Mouse (Mus musculus) CH12.LX (cell line): ENCODE measurements around the gene Aggf1. TPM values are rescaled to one million over a fixed set of nuclear protein-coding genes. Genes with fewer than 3 reads are reported as not detected.

Source experiments
- DNase-seq: peaks from one replicate; pipeline ENCODE4 v3.0.0-alpha.2; 2013; ENCODE audit errors: extremely low read depth
- H3K27ac ChIP-seq: 2 replicates; pipeline ENCODE4 v1.5.1; 2012; ENCODE audit warnings: low read depth, mild to moderate bottlenecking, control low read depth, moderate library complexity; ENCODE audit not compliant: insufficient read depth
- H3K27me3 ChIP-seq: replicated peaks from 2 replicates; pipeline ENCODE3; 2012; ENCODE audit warnings: inconsistent platforms
- H3K36me3 ChIP-seq, 2 experiments: replicated peaks in 1 of 2; 2 replicates each; pipeline versions ENCODE3 to v1.6.1; 2012; ENCODE audit warnings: inconsistent platforms in 1 of 2, low read length in 1 of 2, mild to moderate bottlenecking in 1 of 2, mixed read lengths in 1 of 2, moderate library complexity in 1 of 2; ENCODE audit not compliant: control insufficient read depth in 1 of 2, insufficient read depth in 1 of 2
- H3K4me1 ChIP-seq, 2 experiments: 2 replicates each; pipeline ENCODE4 v1.6.1; 2012; ENCODE audit warnings: inconsistent platforms in 1 of 2, moderate library complexity in 1 of 2; ENCODE audit not compliant: insufficient read depth in 2 of 2, control insufficient read depth in 1 of 2
- H3K4me2 ChIP-seq: 2 replicates; pipeline ENCODE4 v1.6.1; 2012; ENCODE audit warnings: low read depth, mild to moderate bottlenecking, control low read depth; ENCODE audit not compliant: poor library complexity, insufficient read depth, severe bottlenecking
- H3K4me3 ChIP-seq, 3 experiments: fragments of 150-350 bp in 1 of 3; sonication (generic) in 1 of 3; replicated peaks in 1 of 3; 2 replicates each; pipeline versions ENCODE3 to v1.5.1; 2011 to 2012; ENCODE audit warnings: low read depth in 2 of 3, low read length in 2 of 3, mild to moderate bottlenecking in 2 of 3, moderate library complexity in 2 of 3, control low read depth in 1 of 3, improper control_type of control experiment in 1 of 3, inconsistent platforms in 1 of 3, mixed read lengths in 1 of 3; ENCODE audit not compliant: poor library complexity in 1 of 3
- H3K79me2 ChIP-seq: replicated peaks from 2 replicates; pipeline ENCODE4 v1.6.1; 2012; ENCODE audit warnings: mild to moderate bottlenecking, moderate library complexity; ENCODE audit not compliant: control insufficient read depth, poor library complexity, insufficient read depth, severe bottlenecking; ENCODE audit errors: extremely low read depth
- H3K9ac ChIP-seq: 2 replicates; pipeline ENCODE4 v1.6.1; 2012; ENCODE audit warnings: low read depth, mild to moderate bottlenecking, control low read depth, moderate library complexity; ENCODE audit not compliant: insufficient read depth
- H3K9me3 ChIP-seq: replicated peaks from 2 replicates; pipeline ENCODE3; 2012; ENCODE audit warnings: low read length, inconsistent platforms, mixed read lengths
- BHLHE40 ChIP-seq: IDR thresholded peaks from 2 replicates; pipeline ENCODE4 v1.6.1; 2011; ENCODE audit warnings: mild to moderate bottlenecking, low read depth, low read length, improper control_type of control experiment
- CHD1 ChIP-seq: IDR thresholded peaks from 2 replicates; pipeline ENCODE4 v1.6.1; 2012; ENCODE audit warnings: low read depth, low read length, improper control_type of control experiment, inconsistent platforms
- CHD2 ChIP-seq: IDR thresholded peaks from 2 replicates; pipeline ENCODE4 v1.6.1; 2011; ENCODE audit warnings: low read length, improper control_type of control experiment
- CTCF ChIP-seq, 2 experiments: IDR thresholded peaks in 1 of 2; conservative IDR thresholded peaks in 1 of 2; 2 replicates each; pipeline ENCODE4 v1.5.1; 2011 to 2012; ENCODE audit warnings: low read depth in 2 of 2, low read length in 2 of 2, improper control_type of control experiment in 1 of 2, inconsistent platforms in 1 of 2, mild to moderate bottlenecking in 1 of 2, moderate library complexity in 1 of 2
- E2F4 ChIP-seq: IDR thresholded peaks from 2 replicates; pipeline ENCODE4 v1.6.1; 2011; ENCODE audit warnings: low read depth, low read length, improper control_type of control experiment; ENCODE audit not compliant: insufficient replicate concordance
- ELF1 ChIP-seq: IDR thresholded peaks from 2 replicates; pipeline ENCODE4 v1.6.1; 2014; ENCODE audit warnings: low read depth, mild to moderate bottlenecking, inconsistent platforms, low read length, improper control_type of control experiment
- EP300 ChIP-seq: IDR thresholded peaks from 2 replicates; pipeline ENCODE4 v1.6.1; 2011; ENCODE audit warnings: low read length, improper control_type of control experiment
- ETS1 ChIP-seq: conservative IDR thresholded peaks from 2 replicates; pipeline ENCODE4 v1.6.1; 2012; ENCODE audit warnings: low read depth, mild to moderate bottlenecking, inconsistent platforms, low read length, improper control_type of control experiment, moderate library complexity
- GABPA ChIP-seq: IDR thresholded peaks from 2 replicates; pipeline ENCODE4 v1.6.1; 2012; ENCODE audit warnings: low read depth, low read length, improper control_type of control experiment, inconsistent platforms; ENCODE audit not compliant: insufficient replicate concordance
- HCFC1 ChIP-seq: IDR thresholded peaks from 2 replicates; pipeline ENCODE4 v1.6.1; 2012; ENCODE audit warnings: low read depth, mild to moderate bottlenecking, inconsistent platforms, low read length, improper control_type of control experiment
- IRF4 ChIP-seq: IDR thresholded peaks from 2 replicates; pipeline ENCODE4 v1.6.1; 2014; ENCODE audit warnings: low read depth, mild to moderate bottlenecking, inconsistent platforms, low read length, improper control_type of control experiment
- JUN ChIP-seq: IDR thresholded peaks from 2 replicates; pipeline ENCODE4 v1.6.1; 2011; ENCODE audit warnings: low read depth, mild to moderate bottlenecking, low read length, improper control_type of control experiment, moderate library complexity; ENCODE audit not compliant: insufficient read depth
- JUND ChIP-seq: conservative IDR thresholded peaks from 2 replicates; pipeline ENCODE4 v1.6.1; 2011; ENCODE audit warnings: low read depth, low read length, improper control_type of control experiment
- KAT2A ChIP-seq: IDR thresholded peaks from 2 replicates; pipeline ENCODE4 v1.6.1; 2012; ENCODE audit warnings: low read length, improper control_type of control experiment, inconsistent platforms; ENCODE audit not compliant: insufficient replicate concordance
- MAFK ChIP-seq: IDR thresholded peaks from 2 replicates; pipeline ENCODE4 v1.6.1; 2011; ENCODE audit warnings: low read length, improper control_type of control experiment; ENCODE audit not compliant: insufficient replicate concordance
- MAX ChIP-seq: IDR thresholded peaks from 2 replicates; pipeline ENCODE4 v1.6.1; 2011; ENCODE audit warnings: low read length, improper control_type of control experiment
- MAZ ChIP-seq: IDR thresholded peaks from 2 replicates; pipeline ENCODE4 v1.6.1; 2012; ENCODE audit warnings: low read depth, mild to moderate bottlenecking, inconsistent platforms, low read length, improper control_type of control experiment, moderate library complexity
- MEF2A ChIP-seq: IDR thresholded peaks from 2 replicates; pipeline ENCODE4 v1.6.1; 2014; ENCODE audit warnings: low read depth, mild to moderate bottlenecking, inconsistent platforms, low read length, improper control_type of control experiment, borderline replicate concordance
- MXI1 ChIP-seq: IDR thresholded peaks from 2 replicates; pipeline ENCODE4 v1.6.1; 2011; ENCODE audit warnings: mild to moderate bottlenecking, low read depth, low read length, improper control_type of control experiment
- MYC ChIP-seq: IDR thresholded peaks from 2 replicates; pipeline ENCODE4 v1.6.1; 2011; ENCODE audit warnings: low read depth, mild to moderate bottlenecking, improper control_type of control experiment, low read length
- NELFE ChIP-seq: IDR thresholded peaks from 2 replicates; pipeline ENCODE4 v1.6.1; 2011; ENCODE audit warnings: low read depth, low read length, improper control_type of control experiment
- NRF1 ChIP-seq: IDR thresholded peaks from 2 replicates; pipeline ENCODE4 v1.6.1; 2014; ENCODE audit warnings: low read depth, mild to moderate bottlenecking, inconsistent platforms, low read length, improper control_type of control experiment, moderate library complexity
- PAX5 ChIP-seq: IDR thresholded peaks from 2 replicates; pipeline ENCODE4 v1.6.1; 2012; ENCODE audit warnings: low read length, inconsistent platforms, mixed read lengths
- POLR2A ChIP-seq: IDR thresholded peaks from 2 replicates; pipeline ENCODE4 v1.6.1; 2011; ENCODE audit warnings: low read depth, mild to moderate bottlenecking, improper control_type of control experiment, low read length
- POLR2AphosphoS2 ChIP-seq: IDR thresholded peaks from 2 replicates; pipeline ENCODE4 v1.6.1; 2011; ENCODE audit warnings: low read depth, low read length, improper control_type of control experiment
- RAD21 ChIP-seq: IDR thresholded peaks from 2 replicates; pipeline ENCODE4 v1.6.1; 2011; ENCODE audit warnings: low read depth, mild to moderate bottlenecking, low read length, improper control_type of control experiment, moderate library complexity
- RCOR1 ChIP-seq: conservative IDR thresholded peaks from 2 replicates; pipeline ENCODE4 v1.6.1; 2012; ENCODE audit warnings: low read depth, mild to moderate bottlenecking, inconsistent platforms, low read length, improper control_type of control experiment
- SIN3A ChIP-seq: IDR thresholded peaks from 2 replicates; pipeline ENCODE4 v1.6.1; 2012; ENCODE audit warnings: low read length, improper control_type of control experiment, inconsistent platforms
- SMC3 ChIP-seq: IDR thresholded peaks from 2 replicates; pipeline ENCODE4 v1.6.1; 2011; ENCODE audit warnings: low read depth, low read length, improper control_type of control experiment
- TBP ChIP-seq: conservative IDR thresholded peaks from 2 replicates; pipeline ENCODE4 v1.6.1; 2011; ENCODE audit warnings: low read depth, low read length, improper control_type of control experiment
- TCF12 ChIP-seq: IDR thresholded peaks from 2 replicates; pipeline ENCODE4 v1.6.1; 2014; ENCODE audit warnings: low read depth, mild to moderate bottlenecking, inconsistent platforms, low read length, improper control_type of control experiment
- UBTF ChIP-seq: IDR thresholded peaks from 2 replicates; pipeline ENCODE4 v1.6.1; 2012; ENCODE audit warnings: low read depth, mild to moderate bottlenecking, inconsistent platforms, low read length, improper control_type of control experiment, moderate library complexity
- USF1 ChIP-seq: IDR thresholded peaks from 2 replicates; pipeline ENCODE4 v1.6.1; 2014; ENCODE audit warnings: low read depth, mild to moderate bottlenecking, inconsistent platforms, low read length, improper control_type of control experiment
- USF2 ChIP-seq: conservative IDR thresholded peaks from 2 replicates; pipeline ENCODE4 v1.6.1; 2011; ENCODE audit warnings: low read depth, low read length, improper control_type of control experiment
- ZC3H11A ChIP-seq: IDR thresholded peaks from 2 replicates; pipeline ENCODE4 v1.6.1; 2012; ENCODE audit warnings: low read depth, mild to moderate bottlenecking, inconsistent platforms, low read length, improper control_type of control experiment
- ZKSCAN1 ChIP-seq: IDR thresholded peaks from 2 replicates; pipeline ENCODE4 v1.6.1; 2012; ENCODE audit warnings: low read depth, inconsistent platforms, low read length, improper control_type of control experiment, borderline replicate concordance
- ZMIZ1 ChIP-seq: IDR thresholded peaks from 2 replicates; pipeline ENCODE4 v1.6.1; 2012; ENCODE audit warnings: low read depth, mild to moderate bottlenecking, inconsistent platforms, low read length, improper control_type of control experiment
- ZNF384 ChIP-seq: IDR thresholded peaks from 2 replicates; pipeline ENCODE4 v1.6.1; 2012; ENCODE audit warnings: low read depth, low read length, improper control_type of control experiment, inconsistent platforms
- dilution Hi-C: fragments of 300-500 bp; cut with MboI; formaldehyde crosslinking; loops from 2 replicates; pipeline ENCODE4 v1.14.3; 2020; ENCODE audit warnings: low sequenced_read_pairs; ENCODE audit not compliant: extremely low pct_unique_long_range_greater_than_20kb, extremely low pct_ligation_motif_present
- in situ Hi-C: fragments of 300-500 bp; cut with MboI; formaldehyde crosslinking; loops from 3 replicates; pipeline ENCODE4 v1.14.3; 2019; ENCODE audit warnings: low sequenced_read_pairs, low pct_ligation_motif_present, low pct_unique_long_range_greater_than_20kb, mixed read lengths
- polyA plus RNA-seq: library from polyadenylated mRNA; unstranded; fragments of >175 nt; gene quantifications from 2 replicates; pipeline ENCODE4 v1.2.1, GENCODE M21; 2012; ENCODE audit warnings: low read depth; ENCODE audit not compliant: insufficient read length
- total RNA-seq, 2 experiments: library from RNA; depleted of rRNA; stranded (reverse); fragments of 300-350 nt in 1 of 2; fragments of >200 nt in 1 of 2; gene quantifications; 2 replicates each; pipeline ENCODE4 v1.2.3; 2012 to 2014

The Aggf1 gene
- total and polyA plus RNA-seq, 3 experiments = 47.3 to 68.6 (median 49.1) TPM

DNA sequence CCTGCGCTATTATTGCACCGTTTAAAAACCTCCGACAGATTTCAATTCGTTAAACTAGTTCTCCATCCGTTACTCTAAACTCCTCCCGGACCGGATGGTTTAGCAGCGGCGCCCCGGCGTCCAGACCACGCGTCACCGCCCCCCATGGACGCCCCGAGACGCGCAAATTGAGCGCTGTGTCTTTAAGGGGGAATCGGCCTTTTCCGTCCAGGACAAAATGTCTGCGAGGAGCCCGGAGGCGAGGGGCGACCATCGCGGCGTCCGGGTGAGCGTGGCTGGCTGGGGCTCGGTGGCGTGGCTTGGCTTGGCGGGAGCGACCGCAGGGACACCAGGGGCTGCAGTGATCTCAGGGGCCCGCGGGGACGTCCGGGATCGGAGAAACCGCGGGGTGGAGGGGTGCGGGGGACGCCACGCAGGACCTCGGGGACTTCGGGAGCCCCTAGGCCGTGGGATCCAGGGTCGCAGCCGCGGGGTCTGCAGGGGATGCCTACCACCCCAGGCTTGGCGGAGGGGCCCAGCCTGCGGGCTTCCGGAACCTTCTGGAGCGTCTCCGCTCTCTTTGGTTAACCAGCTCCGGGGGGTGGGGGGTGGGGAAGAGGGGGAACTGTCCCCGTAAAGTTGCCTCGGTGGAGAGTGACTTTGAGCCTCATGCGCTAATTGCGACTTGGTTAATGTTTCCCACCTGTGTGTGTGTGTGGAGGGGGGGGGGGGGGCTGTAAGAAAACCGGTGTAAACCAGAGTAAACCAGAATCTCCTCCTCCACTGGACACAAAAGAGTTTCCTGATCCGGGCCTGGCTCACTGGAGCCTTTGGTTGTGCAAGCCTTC, 49.9 kb downstream of the Aggf1 start:
- H3K27me3 ChIP-seq = no peaks in the 10 kb centered on the region
- H3K27ac ChIP-seq = peak overlapping the region; percentile 70
- H3K4me2 ChIP-seq = peak overlapping the region; percentile 88
- peak; percentile 79 for DNase-seq
- in situ Hi-C loops (no loop called here), dilution Hi-C loops (no loop called here)
- peak overlapping the region; percentile 85 for H3K9ac ChIP-seq
- peak overlapping the region; percentile 66 to 88 (median 85) for H3K4me3 ChIP-seq
- TF ChIP-seq MAFK (no peak), NRF1 (no peak; the same call in 1 of the 2 replicates), JUN (no peak), PAX5 (no peak), CHD2 (0 out of 2 replicates have a peak, but pooled peaks have one; percentile 2), POLR2A (peak; percentile 58), MYC (no peak), TBP (peak; percentile 63; the same call in 1 of the 2 replicates), CTCF (conservative IDR thresholded peaks at IDR 0.05 in 1 of 2, IDR thresholded peaks at IDR 0.05 in 1 of 2; ENCODE audit: low read depth in 2 of 2, low read length in 2 of 2) (no peak), RCOR1 (no peak), MXI1 (peak; percentile 88), NELFE (peak; percentile 8; the same call in 1 of the 2 replicates), POLR2AphosphoS2 (no peak), MAX (peak; percentile 11; the same call in 1 of the 2 replicates), USF1 (no peak), E2F4 (no peak), RAD21 (no peak), HCFC1 (peak; percentile 9; the same call in 1 of the 2 replicates), SIN3A (no peak; the same call in 1 of the 2 replicates), JUND (no peak), IRF4 (no peak), SMC3 (no peak), KAT2A (no peak), BHLHE40 (no peak), CHD1 (no peak), MEF2A (no peak; the same call in 1 of the 2 replicates), USF2 (no peak), UBTF (peak; percentile 66; the same call in 1 of the 2 replicates), ETS1 (no peak), TCF12 (peak; percentile 40; the same call in 1 of the 2 replicates), MAZ (0 out of 2 replicates have a peak, but pooled peaks have one; percentile 16), ZKSCAN1 (no peak), ZMIZ1 (no peak; the same call in 1 of the 2 replicates), ELF1 (0 out of 2 replicates have a peak, but pooled peaks have one; percentile 16), ZC3H11A (no peak), ZNF384 (no peak), EP300 (no peak), GABPA (no peak)
- peaks cover 0 to 23% of the 10 kb centered on the region in 2 experiments for H3K36me3 ChIP-seq
- no peaks in the 10 kb centered on the region for H3K9me3 ChIP-seq
- peaks cover 3 to 41% of the 10 kb centered on the region in 2 experiments; a peak in 3 of 4 replicates for H3K4me1 ChIP-seq
- H3K79me2 ChIP-seq = peaks cover 28% of the 10 kb centered on the region
